Comparison of ENCODE assay signal across 9 mouse cellular contexts in genomic region chr2:165860447-165860846, GRCm38 (mm10). TPM values are rescaled to one million over a fixed set of nuclear protein-coding genes. Genes with fewer than 3 reads are reported as not detected.
DNase-seq lines count a peak whose midpoint lies in the region; ATAC-seq and TF ChIP-seq lines count a peak whose summit lies in the region.
"Had no signal": no experiment of that assay in that cellular context is flagged by ENCODE, and none has a peak within 500 bp of the region (broad histone marks: within the 10 kb centered on the region; RNA-seq: fewer than 3 reads in every experiment).

No protein-coding gene starts in this region.

- TF ChIP-seq EP300 in liver, postnatal 0 days (IDR thresholded peaks at IDR 0.05; ENCODE audit: low read depth): no peak

- no peak overlapping the region for H3K4me3 ChIP-seq in heart, embryonic 10.5 days
- H3K4me3 ChIP-seq in heart, embryonic 12.5 days: no peak overlapping the region
- H3K4me3 ChIP-seq in liver, embryonic 13.5 days (replicated peaks): no peak overlapping the region
- no peak overlapping the region for H3K4me3 ChIP-seq in liver, embryonic 11.5 days (ENCODE audit: low read depth, low read length)
- no peak overlapping the region for H3K4me3 ChIP-seq in liver, postnatal 0 days (ENCODE audit: low read depth, low read length)

- no peaks in the 10 kb centered on the region for H3K27me3 ChIP-seq in heart, embryonic 10.5 days (ENCODE audit: insufficient read depth, poor library complexity, severe bottlenecking)
- H3K27me3 ChIP-seq in heart, embryonic 12.5 days (replicated peaks): no peaks in the 10 kb centered on the region
- H3K27me3 ChIP-seq in liver, embryonic 13.5 days: no peaks in the 10 kb centered on the region
- H3K27me3 ChIP-seq in liver, embryonic 11.5 days (replicated peaks; ENCODE audit: control insufficient read depth, insufficient read depth, low read length): no peaks in the 10 kb centered on the region
- H3K27me3 ChIP-seq in liver, postnatal 0 days (ENCODE audit: insufficient read depth, low read length): no peaks in the 10 kb centered on the region

- 96% methylated on average over 6 of the region's 6 CpGs for WGBS in heart, embryonic 10.5 days
- 95% methylated on average over 6 of the region's 6 CpGs for WGBS in heart, embryonic 12.5 days
- 94% methylated on average over 6 of the region's 6 CpGs for WGBS in liver, embryonic 13.5 days (ENCODE audit: insufficient replicate concordance)
- 95% methylated on average over 6 of the region's 6 CpGs for WGBS in liver, embryonic 11.5 days
- 93% methylated on average over 6 of the region's 6 CpGs for WGBS in liver, postnatal 0 days (ENCODE audit: insufficient replicate concordance)

- no peak overlapping the region for H3K9ac ChIP-seq in heart, embryonic 12.5 days
- no peak overlapping the region for H3K9ac ChIP-seq in liver, embryonic 13.5 days
- H3K9ac ChIP-seq in liver, embryonic 11.5 days (ENCODE audit: low read depth, low read length): no peak overlapping the region
- H3K9ac ChIP-seq in liver, postnatal 0 days (replicated peaks): no peak overlapping the region
- H3K9ac ChIP-seq: liver, embryonic 14.5 days had no signal

- H3K9me3 ChIP-seq in heart, embryonic 10.5 days: no peaks in the 10 kb centered on the region
- no peaks in the 10 kb centered on the region for H3K9me3 ChIP-seq in heart, embryonic 12.5 days (replicated peaks)
- H3K9me3 ChIP-seq in liver, embryonic 13.5 days (replicated peaks): no peaks in the 10 kb centered on the region
- H3K9me3 ChIP-seq in liver, embryonic 11.5 days (ENCODE audit: control insufficient read depth, low read length): no peaks in the 10 kb centered on the region
- no peaks in the 10 kb centered on the region for H3K9me3 ChIP-seq in liver, postnatal 0 days (ENCODE audit: low read length)

- DNase-seq in heart, embryonic 10.5 days (ENCODE audit: low spot score): no peak
- DNase-seq in liver, embryonic 13.5 days: no peak
- no peak for DNase-seq in liver, embryonic 11.5 days (ENCODE audit: low spot score)
- DNase-seq in ZHBTc4 (ENCODE audit: low read depth, low spot score): peak; percentile 56
- no peak for DNase-seq in liver, postnatal 0 days
- DNase-seq: right cerebral cortex, adult 18-20 months had no signal

- H3K36me3 ChIP-seq in heart, embryonic 10.5 days: peaks cover 34% of the 10 kb centered on the region
- H3K36me3 ChIP-seq in heart, embryonic 12.5 days: peaks cover 18% of the 10 kb centered on the region
- peaks cover 57% of the 10 kb centered on the region for H3K36me3 ChIP-seq in liver, embryonic 13.5 days
- peaks cover 13% of the 10 kb centered on the region for H3K36me3 ChIP-seq in liver, embryonic 11.5 days (ENCODE audit: control insufficient read depth, insufficient read depth, low read length)
- H3K36me3 ChIP-seq in liver, postnatal 0 days (replicated peaks; ENCODE audit: insufficient read depth, low read length): peaks cover 8% of the 10 kb centered on the region

- no peak overlapping the region for H3K4me2 ChIP-seq in heart, embryonic 12.5 days
- no peak overlapping the region for H3K4me2 ChIP-seq in liver, embryonic 13.5 days
- no peak overlapping the region for H3K4me2 ChIP-seq in liver, embryonic 11.5 days
- no peak overlapping the region for H3K4me2 ChIP-seq in liver, postnatal 0 days (ENCODE audit: low read depth, low read length)

- H3K27ac ChIP-seq in heart, embryonic 10.5 days: peak overlapping the region; percentile 85; the same call in 1 of the 2 replicates
- no peak overlapping the region for H3K27ac ChIP-seq in heart, embryonic 12.5 days (ENCODE audit: poor library complexity, severe bottlenecking)
- H3K27ac ChIP-seq in liver, embryonic 13.5 days: peak overlapping the region; percentile 81; the same call in 1 of the 2 replicates
- no peak overlapping the region for H3K27ac ChIP-seq in liver, embryonic 11.5 days (ENCODE audit: low read depth, low read length)
- peak overlapping the region; percentile 96 for H3K27ac ChIP-seq in liver, postnatal 0 days (ENCODE audit: low read depth)
- H3K27ac ChIP-seq: liver, embryonic 14.5 days had no signal

- no peak for ATAC-seq in heart, embryonic 12.5 days (ENCODE audit: insufficient number of reproducible peaks, low FRiP score)
- no peak for ATAC-seq in liver, embryonic 13.5 days (ENCODE audit: low read depth)
- ATAC-seq in liver, embryonic 11.5 days (replicated peaks; ENCODE audit: low FRiP score): no peak
- no peak for ATAC-seq in liver, postnatal 0 days
- no peak for ATAC-seq in frontal cortex, adult (ENCODE audit: low TSS enrichment)

- H3K4me1 ChIP-seq in heart, embryonic 10.5 days: peaks cover 81% of the 10 kb centered on the region
- H3K4me1 ChIP-seq in heart, embryonic 12.5 days (replicated peaks): peaks cover 71% of the 10 kb centered on the region
- H3K4me1 ChIP-seq in liver, embryonic 13.5 days (replicated peaks): peaks cover 96% of the 10 kb centered on the region
- peaks cover 51% of the 10 kb centered on the region for H3K4me1 ChIP-seq in liver, embryonic 11.5 days (replicated peaks; ENCODE audit: control insufficient read depth, insufficient read depth, low read length)
- peaks cover 64% of the 10 kb centered on the region for H3K4me1 ChIP-seq in liver, postnatal 0 days (ENCODE audit: insufficient read depth)

- TF ChIP-seq CTCF in liver, postnatal 0 days (IDR thresholded peaks at IDR 0.05; ENCODE audit: low read depth): no peak

RNA-seq across cellular contexts. Expression of gene Zmynd8, which starts 38.4 kb away (rescaled TPM):
- polyA plus RNA-seq in heart, embryonic 10.5 days (2016; fragmentation: Nextera tagmentation; extraction: Ambion mirVana): 57.1 and 58.5 TPM in 2 replicates
- polyA plus RNA-seq in heart, embryonic 12.5 days (2016; fragmentation: Nextera tagmentation; extraction: Ambion mirVana): 44.7 and 48.0 TPM in 2 replicates
- 26.5 and 28.3 TPM in 2 replicates for polyA plus RNA-seq in liver, embryonic 13.5 days (2015; fragmentation: Nextera tagmentation; extraction: Ambion mirVana)
- 49.1 and 55.8 TPM in 2 replicates for polyA plus RNA-seq in liver, embryonic 11.5 days (2014; fragmentation: Nextera tagmentation; extraction: Ambion mirVana)
- polyA plus RNA-seq in liver, postnatal 0 days (2015; fragmentation: Nextera tagmentation; extraction: Ambion mirVana): 16.9 and 21.9 TPM in 2 replicates

Comparison
In these comparisons a context has a peak if more than half of its experiments do, and no peak if none do; other contexts are left out.
1. H3K27ac ChIP-seq: peak in heart, embryonic 10.5 days (single experiment), liver, embryonic 13.5 days (single experiment) and liver, postnatal 0 days (single experiment); none in heart, embryonic 12.5 days (single experiment) and liver, embryonic 11.5 days (single experiment).